Mouse (Mus musculus): ENCODE measurements around the gene Gm20403. TPM values are rescaled to one million over a fixed set of nuclear protein-coding genes. Genes with fewer than 3 reads are reported as not detected.
A peak's percentile ranks its signal among the peaks of the same experiment; 100 is the strongest.

Gm20403 gene
- total RNA-seq, 1 experiment from 2014 or later = not detected

GRCm38 (mm10) chr12:54994418-54994817, 8.1 kb upstream of the Gm20403 start:
- ATAC-seq (ENCODE audit: extremely low read depth, insufficient number of reproducible peaks, low FRiP score, poor library complexity, severe bottlenecking) = no peak

GRCm38 (mm10) chr12:54994068-54994386, 7.7 kb upstream of the Gm20403 start:
- no peak for ATAC-seq (ENCODE audit: extremely low read depth, insufficient number of reproducible peaks, low FRiP score, poor library complexity, severe bottlenecking)

- peak; percentile 59 for ATAC-seq (ENCODE audit: extremely low read depth, insufficient number of reproducible peaks, low FRiP score, poor library complexity, severe bottlenecking)
Measured at GRCm38 (mm10) chr12:54993246-54994067, 7.1 kb upstream of the Gm20403 start.

- no peak for ATAC-seq (ENCODE audit: extremely low read depth, insufficient number of reproducible peaks, low FRiP score, poor library complexity, severe bottlenecking)
Measured at GRCm38 (mm10) chr12:54992814-54993213, 6.5 kb upstream of the Gm20403 start.

GRCm38 (mm10) chr12:54988323-54988850, 2.1 kb upstream of the Gm20403 start:
- no peak for ATAC-seq (ENCODE audit: extremely low read depth, insufficient number of reproducible peaks, low FRiP score, poor library complexity, severe bottlenecking)

- no peak for ATAC-seq (ENCODE audit: extremely low read depth, insufficient number of reproducible peaks, low FRiP score, poor library complexity, severe bottlenecking)
Measured at GRCm38 (mm10) chr12:54987156-54987555, 827 bp upstream of the Gm20403 start.

GRCm38 (mm10) chr12:54985257-54986051, 875 bp downstream of the Gm20403 start:
- ATAC-seq (ENCODE audit: extremely low read depth, insufficient number of reproducible peaks, low FRiP score, poor library complexity, severe bottlenecking) = peak; percentile 45

- ATAC-seq (ENCODE audit: extremely low read depth, insufficient number of reproducible peaks, low FRiP score, poor library complexity, severe bottlenecking) = peak; percentile 67
Measured at GRCm38 (mm10) chr12:54984701-54985256, 1.6 kb downstream of the Gm20403 start.

GRCm38 (mm10) chr12:54982935-54983715, 3.2 kb downstream of the Gm20403 start:
- no peak for ATAC-seq (ENCODE audit: extremely low read depth, insufficient number of reproducible peaks, low FRiP score, poor library complexity, severe bottlenecking)

- no peak for ATAC-seq (ENCODE audit: extremely low read depth, insufficient number of reproducible peaks, low FRiP score, poor library complexity, severe bottlenecking)
Measured at GRCm38 (mm10) chr12:54981962-54982361, 4.4 kb downstream of the Gm20403 start.

- no peak for ATAC-seq (ENCODE audit: extremely low read depth, insufficient number of reproducible peaks, low FRiP score, poor library complexity, severe bottlenecking)
Measured at GRCm38 (mm10) chr12:54980939-54981338, 5.4 kb downstream of the Gm20403 start.

- ATAC-seq (ENCODE audit: extremely low read depth, insufficient number of reproducible peaks, low FRiP score, poor library complexity, severe bottlenecking) = no peak
Measured at GRCm38 (mm10) chr12:54980532-54980931, 5.8 kb downstream of the Gm20403 start.

GRCm38 (mm10) chr12:54969033-54969432, 17.3 kb downstream of the Gm20403 start:
- ATAC-seq (ENCODE audit: extremely low read depth, insufficient number of reproducible peaks, low FRiP score, poor library complexity, severe bottlenecking) = no peak

- no peak for ATAC-seq (ENCODE audit: extremely low read depth, insufficient number of reproducible peaks, low FRiP score, poor library complexity, severe bottlenecking)
Measured at GRCm38 (mm10) chr12:54965532-54966160, 20.7 kb downstream of the Gm20403 start.

- ATAC-seq (ENCODE audit: extremely low read depth, insufficient number of reproducible peaks, low FRiP score, poor library complexity, severe bottlenecking) = no peak
Measured at GRCm38 (mm10) chr12:54959569-54959968, 26.8 kb downstream of the Gm20403 start.

- no peak for ATAC-seq (ENCODE audit: extremely low read depth, insufficient number of reproducible peaks, low FRiP score, poor library complexity, severe bottlenecking)
Measured at GRCm38 (mm10) chr12:54956974-54957373, 29.4 kb downstream of the Gm20403 start.

GRCm38 (mm10) chr12:54956457-54956856, 29.9 kb downstream of the Gm20403 start:
- ATAC-seq (ENCODE audit: extremely low read depth, insufficient number of reproducible peaks, low FRiP score, poor library complexity, severe bottlenecking) = no peak

GRCm38 (mm10) chr12:54946116-54946515, 40.2 kb downstream of the Gm20403 start:
- no peak for ATAC-seq (ENCODE audit: extremely low read depth, insufficient number of reproducible peaks, low FRiP score, poor library complexity, severe bottlenecking)

Measured in neutrophil, adult 5-6 weeks (primary cell).